Mouse (Mus musculus): ENCODE measurements at regions not wholly inside any gene's neighbourhood (a gene's known extent, or its start where the extent isn't known, plus 50 kb on each side); places are given as distances from the start of the nearest gene placed in this dataset.

GRCm38 (mm10) chr12:12621506-12621905, 320.2 kb downstream of the Mycn start:
- WGBS (ENCODE audit: insufficient replicate concordance) = 68% methylated on average over 9 of the region's 9 CpGs
- H3K27ac ChIP-seq = no peak overlapping the region
- DNase-seq (ENCODE audit: low read depth in 3 of 3, low spot score in 3 of 3) = no peak

DNA sequence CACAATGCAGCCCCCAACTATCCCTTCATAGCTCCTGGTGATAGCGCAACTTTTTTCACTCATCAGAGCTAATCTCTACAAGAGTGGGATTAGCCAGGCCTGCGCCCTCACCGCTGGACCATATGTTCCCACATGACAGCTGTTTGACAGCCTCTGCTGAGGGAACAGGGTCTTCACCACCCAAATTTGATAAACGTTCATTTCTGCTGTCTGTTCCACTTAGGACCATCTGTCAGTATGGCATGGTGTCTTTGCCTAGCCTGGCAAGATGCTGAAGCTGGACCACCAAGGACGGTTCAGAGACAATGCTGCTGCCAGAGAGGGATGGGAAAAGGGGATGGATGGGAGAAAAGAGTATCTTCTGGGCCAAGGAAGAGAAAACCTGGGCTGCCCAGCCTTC, 321.4 kb downstream of the Mycn start:
- no peaks in the 10 kb centered on the region for H3K4me1 ChIP-seq (replicated peaks; ENCODE audit: control insufficient read depth in 2 of 2, insufficient read depth in 2 of 2, low read length in 1 of 2)
- TF ChIP-seq EP300 (IDR thresholded peaks at IDR 0.05; ENCODE audit: low read depth) = no peak
- TF ChIP-seq CTCF (IDR thresholded peaks at IDR 0.05; ENCODE audit: low read depth) = no peak

More at GRCm38 (mm10) chr12:12621506-12621905, 320.2 kb downstream of the Mycn start:
- H3K4me1 ChIP-seq (replicated peaks; ENCODE audit: control insufficient read depth in 2 of 2, insufficient read depth in 2 of 2, low read length in 1 of 2) = no peaks in the 10 kb centered on the region
- no peak for TF ChIP-seq CTCF (IDR thresholded peaks at IDR 0.05; ENCODE audit: low read depth)
- no peak for TF ChIP-seq EP300 (IDR thresholded peaks at IDR 0.05; ENCODE audit: low read depth)
- H3K27me3 ChIP-seq (ENCODE audit: control insufficient read depth, insufficient read depth, low read length) = no peaks in the 10 kb centered on the region
- no peak for ATAC-seq (ENCODE audit: insufficient read depth)
- H3K4me2 ChIP-seq (ENCODE audit: low read depth) = no peak overlapping the region
- H3K9me3 ChIP-seq (ENCODE audit: control insufficient read depth, low read length) = no peaks in the 10 kb centered on the region
- H3K9ac ChIP-seq (replicated peaks) = no peak overlapping the region
- no peaks in the 10 kb centered on the region for H3K36me3 ChIP-seq (replicated peaks; ENCODE audit: control insufficient read depth, insufficient read depth, low read depth)
- H3K4me3 ChIP-seq (ENCODE audit: insufficient read depth in 1 of 2, low read depth in 2 of 2, low read length in 2 of 2) = no peak overlapping the region

DNA sequence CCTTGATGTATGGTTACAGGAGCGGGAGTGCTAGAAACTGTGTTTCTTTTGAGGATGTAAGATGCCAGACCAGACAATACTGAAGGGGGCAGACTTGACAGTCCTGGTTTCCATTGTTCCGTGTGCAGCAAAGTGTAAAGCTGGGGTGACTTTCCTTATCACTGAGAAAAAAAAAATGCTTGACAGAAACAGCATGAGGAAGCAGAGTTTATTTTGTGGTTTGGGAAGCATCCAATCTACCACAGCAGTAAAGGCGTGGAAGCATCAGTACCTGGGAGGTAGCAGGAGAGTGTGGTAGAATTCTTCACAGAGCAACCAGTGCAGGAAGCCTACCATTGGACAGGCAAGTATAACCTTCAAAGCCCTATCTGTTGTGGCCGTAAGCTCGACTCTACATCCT, 322.3 kb downstream of the Mycn start:
- Histone ChIP-seq H3K4me3 (ENCODE audit: insufficient read depth in 1 of 2, low read depth in 2 of 2, low read length in 2 of 2) (no peak overlapping the region), H3K4me2 (ENCODE audit: low read depth) (no peak overlapping the region), H3K27ac (no peak overlapping the region), H3K9ac (replicated peaks) (no peak overlapping the region), H3K4me1 (replicated peaks; ENCODE audit: control insufficient read depth in 2 of 2, insufficient read depth in 2 of 2, low read length in 1 of 2) (no peaks in the 10 kb centered on the region), H3K9me3 (ENCODE audit: control insufficient read depth, low read length) (no peaks in the 10 kb centered on the region), H3K36me3 (replicated peaks; ENCODE audit: control insufficient read depth, insufficient read depth, low read depth) (no peaks in the 10 kb centered on the region), H3K27me3 (ENCODE audit: control insufficient read depth, insufficient read depth, low read length) (no peaks in the 10 kb centered on the region)
- TF ChIP-seq EP300 (IDR thresholded peaks at IDR 0.05; ENCODE audit: low read depth) = no peak
- TF ChIP-seq CTCF (IDR thresholded peaks at IDR 0.05; ENCODE audit: low read depth) = no peak
- WGBS (ENCODE audit: insufficient replicate concordance) = 44% methylated on average over 5 of the region's 5 CpGs
- ATAC-seq (ENCODE audit: insufficient read depth) = no peak
- no peak for DNase-seq (ENCODE audit: low read depth in 3 of 3, low spot score in 3 of 3)

More for the DNA sequence above, 321.4 kb downstream of the Mycn start:
- H3K36me3 ChIP-seq (replicated peaks; ENCODE audit: control insufficient read depth, insufficient read depth, low read depth) = no peaks in the 10 kb centered on the region
- DNase-seq (ENCODE audit: low read depth in 3 of 3, low spot score in 3 of 3) = no peak
- H3K4me2 ChIP-seq (ENCODE audit: low read depth) = no peak overlapping the region
- WGBS (ENCODE audit: insufficient replicate concordance) = 61% methylated on average over 5 of the region's 5 CpGs
- no peak for ATAC-seq (ENCODE audit: insufficient read depth)
- H3K4me3 ChIP-seq (ENCODE audit: insufficient read depth in 1 of 2, low read depth in 2 of 2, low read length in 2 of 2) = no peak overlapping the region
- H3K27me3 ChIP-seq (ENCODE audit: control insufficient read depth, insufficient read depth, low read length) = no peaks in the 10 kb centered on the region
- H3K9me3 ChIP-seq (ENCODE audit: control insufficient read depth, low read length) = no peaks in the 10 kb centered on the region
- H3K9ac ChIP-seq (replicated peaks) = no peak overlapping the region
- no peak overlapping the region for H3K27ac ChIP-seq

- Histone ChIP-seq H3K27ac (no peak overlapping the region), H3K4me2 (ENCODE audit: low read depth) (no peak overlapping the region), H3K9ac (replicated peaks) (no peak overlapping the region), H3K4me3 (ENCODE audit: insufficient read depth in 1 of 2, low read depth in 2 of 2, low read length in 2 of 2) (no peak overlapping the region), H3K9me3 (ENCODE audit: control insufficient read depth, low read length) (no peaks in the 10 kb centered on the region), H3K27me3 (ENCODE audit: control insufficient read depth, insufficient read depth, low read length) (no peaks in the 10 kb centered on the region), H3K4me1 (replicated peaks; ENCODE audit: control insufficient read depth in 2 of 2, insufficient read depth in 2 of 2, low read length in 1 of 2) (no peaks in the 10 kb centered on the region), H3K36me3 (replicated peaks; ENCODE audit: control insufficient read depth, insufficient read depth, low read depth) (no peaks in the 10 kb centered on the region)
- 62% methylated on average over 3 of the region's 3 CpGs for WGBS (ENCODE audit: insufficient replicate concordance)
- DNase-seq (ENCODE audit: low read depth in 3 of 3, low spot score in 3 of 3) (no peak), ATAC-seq (ENCODE audit: insufficient read depth) (no peak)
- TF ChIP-seq CTCF (IDR thresholded peaks at IDR 0.05; ENCODE audit: low read depth) (no peak), EP300 (IDR thresholded peaks at IDR 0.05; ENCODE audit: low read depth) (no peak)
Observed at GRCm38 (mm10) chr12:12612520-12612919, 329.2 kb downstream of the Mycn start.

GRCm38 (mm10) chr12:12610861-12611260, 330.9 kb downstream of the Mycn start:
- ATAC-seq (ENCODE audit: insufficient read depth) (no peak), DNase-seq (ENCODE audit: low read depth in 3 of 3, low spot score in 3 of 3) (no peak)
- Histone ChIP-seq H3K9ac (replicated peaks) (no peak overlapping the region), H3K9me3 (ENCODE audit: control insufficient read depth, low read length) (no peaks in the 10 kb centered on the region), H3K4me3 (ENCODE audit: insufficient read depth in 1 of 2, low read depth in 2 of 2, low read length in 2 of 2) (no peak overlapping the region), H3K36me3 (replicated peaks; ENCODE audit: control insufficient read depth, insufficient read depth, low read depth) (no peaks in the 10 kb centered on the region), H3K27me3 (ENCODE audit: control insufficient read depth, insufficient read depth, low read length) (no peaks in the 10 kb centered on the region), H3K4me1 (replicated peaks; ENCODE audit: control insufficient read depth in 2 of 2, insufficient read depth in 2 of 2, low read length in 1 of 2) (no peaks in the 10 kb centered on the region), H3K4me2 (ENCODE audit: low read depth) (no peak overlapping the region), H3K27ac (no peak overlapping the region)
- TF ChIP-seq CTCF (IDR thresholded peaks at IDR 0.05; ENCODE audit: low read depth) (no peak), EP300 (IDR thresholded peaks at IDR 0.05; ENCODE audit: low read depth) (no peak)
- WGBS (ENCODE audit: insufficient replicate concordance) = 66% methylated on average over 4 of the region's 4 CpGs
